Mouse (Mus musculus) G1E (cell line): ENCODE data around the gene Il33.

ENCODE experiments used
- CTCF ChIP-seq: IDR thresholded peaks from 2 replicates; pipeline ENCODE4 v1.5.1; 2012; ENCODE audit warnings: low read depth, low read length, inconsistent platforms, mixed read lengths
- GATA1 ChIP-seq: IDR thresholded peaks from 2 replicates; pipeline ENCODE4 v1.6.1; 2012; ENCODE audit warnings: borderline replicate concordance, low read length, inconsistent platforms, mixed read lengths
- GATA2 ChIP-seq: IDR thresholded peaks from 2 replicates; pipeline ENCODE4 v1.6.1; 2012; ENCODE audit warnings: low read depth, low read length, inconsistent platforms, borderline replicate concordance
- TAL1 ChIP-seq: conservative IDR thresholded peaks from 2 replicates; pipeline ENCODE4 v1.6.1; 2012; ENCODE audit warnings: low read depth, low read length, inconsistent platforms, mixed read lengths

- TF ChIP-seq CTCF, result no peak
- TF ChIP-seq GATA1, result no peak
- no peak for TF ChIP-seq TAL1
- TF ChIP-seq GATA2, result no peak
Measured at GRCm38 (mm10) chr19:29893718-29894273, 31.1 kb upstream of the Il33 start.
